Mouse (Mus musculus): Measurements from ENCODE around the gene Gm10518. TPM values are rescaled to one million over a fixed set of nuclear protein-coding genes. Genes with fewer than 3 reads are reported as not detected.

Gene Gm10518
- polyA plus RNA-seq, 1 experiment from 2014 or later, result not detected

DNA sequence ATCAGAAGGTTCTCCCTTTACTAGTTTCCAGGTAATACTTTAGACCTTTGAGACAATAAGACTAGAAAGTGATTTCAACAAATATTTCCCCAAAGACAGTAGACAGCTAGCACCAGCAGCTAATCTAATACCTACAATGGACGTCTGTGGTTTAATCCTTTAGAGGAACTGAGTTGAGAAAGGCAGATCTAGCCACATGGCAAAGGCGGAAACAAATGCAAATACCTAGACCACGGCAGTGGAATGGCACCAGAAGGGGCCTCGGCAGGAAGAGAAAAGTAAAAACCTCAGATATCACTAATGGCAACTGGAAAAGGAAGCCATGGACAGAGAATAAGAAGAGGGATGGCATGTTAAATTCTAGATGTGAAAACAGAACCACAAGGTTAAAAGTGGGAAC lies 15.9 kb upstream of the Gm10518 start:
- DNase-seq (no peak), ATAC-seq (ENCODE audit: insufficient read depth) (no peak)
- Histone ChIP-seq H3K4me2 (no peak overlapping the region), H3K9ac (no peak overlapping the region), H3K4me1 (ENCODE audit: insufficient read depth) (no peaks in the 10 kb centered on the region), H3K9me3 (ENCODE audit: low read depth, low read length) (no peaks in the 10 kb centered on the region), H3K36me3 (ENCODE audit: insufficient read depth) (peaks cover 89% of the 10 kb centered on the region), H3K27me3 (ENCODE audit: insufficient read depth, low read length) (no peaks in the 10 kb centered on the region), H3K27ac (ENCODE audit: low read depth) (no peak overlapping the region), H3K4me3 (ENCODE audit: low read depth, low read length) (no peak overlapping the region)
- TF ChIP-seq CTCF (IDR thresholded peaks at IDR 0.05; ENCODE audit: low read depth), result no peak
- WGBS, result 81% methylated on average over 4 of the region's 4 CpGs

DNA sequence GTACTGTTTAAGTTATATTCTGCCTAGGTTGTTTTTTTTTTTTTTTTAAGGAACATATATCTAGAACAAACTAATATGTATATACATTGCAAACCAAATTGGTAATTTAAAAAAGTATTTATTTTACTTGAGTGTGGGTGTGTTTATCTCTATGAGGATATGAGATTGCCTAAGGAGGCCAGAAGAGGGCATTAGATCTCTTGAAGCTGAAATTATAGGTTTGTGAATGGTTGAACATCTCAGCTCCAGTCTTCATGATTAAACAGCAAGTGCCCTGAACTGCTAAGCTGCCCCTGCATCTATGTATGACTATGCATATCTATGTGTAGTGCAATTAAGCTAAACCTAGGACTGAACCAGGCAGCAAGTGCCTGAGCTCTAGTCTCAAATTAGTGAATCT lies 4.4 kb upstream of the Gm10518 start:
- Histone ChIP-seq H3K27ac (ENCODE audit: low read depth) (no peak overlapping the region), H3K9me3 (ENCODE audit: low read depth, low read length) (no peaks in the 10 kb centered on the region), H3K4me3 (ENCODE audit: low read depth, low read length) (no peak overlapping the region), H3K9ac (no peak overlapping the region), H3K27me3 (ENCODE audit: insufficient read depth, low read length) (no peaks in the 10 kb centered on the region), H3K4me2 (no peak overlapping the region), H3K4me1 (ENCODE audit: insufficient read depth) (peaks cover 7% of the 10 kb centered on the region; the same call in 1 of the 2 replicates), H3K36me3 (ENCODE audit: insufficient read depth) (peaks cover 47% of the 10 kb centered on the region)
- ATAC-seq (ENCODE audit: insufficient read depth) (no peak), DNase-seq (peak; percentile 16)
- peak; percentile 3; the same call in 1 of the 2 replicates for TF ChIP-seq CTCF (IDR thresholded peaks at IDR 0.05; ENCODE audit: low read depth)

DNA sequence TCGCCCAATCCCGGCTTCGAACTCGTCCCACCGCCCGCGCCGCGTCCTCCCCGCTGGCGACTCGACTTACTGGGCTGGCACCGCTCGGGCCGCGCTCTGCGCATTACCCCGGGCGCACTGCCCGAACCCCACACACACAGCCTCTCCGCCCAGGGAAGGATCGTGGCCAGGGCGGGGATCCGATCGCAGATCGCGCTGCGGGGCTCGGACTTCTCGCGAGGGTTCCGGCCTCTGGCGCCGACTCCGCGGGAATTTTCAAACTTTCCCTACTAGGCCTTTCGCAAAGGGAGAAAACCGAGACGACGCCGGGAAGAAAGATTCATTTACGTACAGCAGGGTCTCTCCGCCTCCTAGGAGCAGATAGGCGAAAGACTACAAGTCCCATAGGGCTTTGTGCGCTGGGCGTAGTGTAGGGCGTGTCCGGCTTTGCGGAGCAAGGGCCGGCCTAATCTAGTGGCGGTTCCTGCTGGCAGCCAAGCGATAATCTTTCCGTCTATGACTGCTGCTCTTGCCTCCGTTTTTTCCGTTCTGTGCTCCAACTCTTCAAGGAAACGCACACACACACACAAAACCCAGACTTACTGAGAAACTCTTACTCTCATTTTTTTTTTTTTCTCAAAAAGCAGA lies 450 bp downstream of the Gm10518 start, which contains the start of gene Ahctf1:
Gene Ahctf1 (minus strand): TSS at position 168 of the 627 bp plus-strand sequence.
- Histone ChIP-seq H3K27me3 (ENCODE audit: insufficient read depth, low read length) (no peaks in the 10 kb centered on the region), H3K4me2 (peak within 1 kb of the TSS; percentile 82), H3K36me3 (ENCODE audit: insufficient read depth) (peaks cover 8% of the 10 kb centered on the region; the same call in 1 of the 2 replicates), H3K9ac (peak within 1 kb of the TSS; percentile 96), H3K4me3 (ENCODE audit: low read depth, low read length) (peak within 1 kb of the TSS; percentile 92), H3K27ac (ENCODE audit: low read depth) (peak within 1 kb of the TSS; percentile 99), H3K4me1 (ENCODE audit: insufficient read depth) (peaks cover 7% of the 10 kb centered on the region; the same call in 1 of the 2 replicates), H3K9me3 (ENCODE audit: low read depth, low read length) (no peaks in the 10 kb centered on the region)
- ATAC-seq (ENCODE audit: insufficient read depth), result peak; percentile 99
- WGBS, result under 1% methylated on average over 56 of the region's 56 CpGs
- TF ChIP-seq CTCF (IDR thresholded peaks at IDR 0.05; ENCODE audit: low read depth), result peak; percentile 55
- peak; percentile 100 for DNase-seq

DNA sequence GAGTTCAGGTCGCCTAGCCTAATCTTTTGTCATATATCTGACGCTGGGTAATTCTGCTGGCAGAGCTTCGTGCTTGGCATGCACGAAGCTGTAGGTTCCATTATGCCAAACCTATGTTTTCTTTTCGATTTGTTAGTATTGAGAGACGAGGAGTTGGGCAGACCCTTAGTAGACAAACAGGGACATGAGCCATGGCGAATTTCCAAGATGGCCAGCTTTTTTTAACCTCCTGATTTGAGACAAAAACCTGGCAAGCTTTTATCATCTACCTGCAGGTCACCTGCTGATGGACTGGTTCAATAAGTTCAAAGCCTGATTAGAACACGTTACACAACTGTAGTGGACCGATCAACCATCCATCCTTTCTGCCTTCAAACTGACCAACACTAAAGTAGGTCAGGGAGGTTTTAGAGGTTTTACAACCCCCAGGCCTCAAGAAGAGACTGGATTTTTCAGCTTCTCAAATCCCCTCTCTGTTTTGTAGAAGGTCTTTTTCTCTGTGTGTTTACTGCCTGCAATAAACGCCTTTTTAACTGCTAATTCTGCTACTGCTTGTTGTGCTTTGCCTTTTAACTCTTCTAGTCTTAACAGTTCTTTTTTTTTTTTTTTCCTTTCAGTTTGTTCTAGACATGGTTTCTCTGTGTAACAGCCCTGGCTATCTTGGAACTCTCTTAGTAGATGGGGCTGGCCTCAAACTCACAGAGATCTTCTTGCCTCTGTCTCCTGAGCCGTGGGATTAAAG lies 1.1 kb downstream of the Gm10518 start:
- DNase-seq (peak; percentile 60), ATAC-seq (ENCODE audit: insufficient read depth) (no peak; the same call in 1 of the 2 replicates)
- TF ChIP-seq CTCF (IDR thresholded peaks at IDR 0.05; ENCODE audit: low read depth), result no peak
- H3K9me3 ChIP-seq (ENCODE audit: low read depth, low read length), result no peaks in the 10 kb centered on the region
- 0 out of 2 replicates have a peak, but pooled peaks cover 3% of the 10 kb centered on the region for H3K36me3 ChIP-seq (ENCODE audit: insufficient read depth)
- H3K27me3 ChIP-seq (ENCODE audit: insufficient read depth, low read length), result no peaks in the 10 kb centered on the region
- 33% methylated on average over 11 of the region's 11 CpGs for WGBS
- H3K9ac ChIP-seq, result peak overlapping the region; percentile 96
- H3K4me1 ChIP-seq (ENCODE audit: insufficient read depth), result peaks cover 7% of the 10 kb centered on the region; the same call in 1 of the 2 replicates
- H3K27ac ChIP-seq (ENCODE audit: low read depth), result peak overlapping the region; percentile 99
- H3K4me2 ChIP-seq, result peak overlapping the region; percentile 82
- H3K4me3 ChIP-seq (ENCODE audit: low read depth, low read length), result peak overlapping the region; percentile 92

DNA sequence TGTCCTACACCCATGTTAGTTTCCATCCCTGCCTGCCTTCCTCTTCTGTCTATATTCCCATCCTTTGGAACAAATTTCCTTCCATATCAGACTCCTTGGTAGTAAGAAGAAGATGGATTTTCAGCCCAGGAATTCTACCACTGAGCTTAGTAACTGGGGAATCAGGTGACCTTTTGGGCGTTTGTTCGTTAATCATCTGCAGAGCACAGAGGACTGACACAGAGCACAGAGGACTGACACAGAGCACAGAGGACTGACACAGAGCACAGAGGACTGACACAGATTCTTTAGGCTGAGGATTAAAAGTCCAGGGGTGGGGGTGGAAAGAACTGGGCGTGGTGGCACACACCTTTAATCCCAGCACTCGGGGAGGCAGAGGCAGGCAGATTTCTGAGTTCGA lies 2.6 kb downstream of the Gm10518 start:
- peaks cover 7% of the 10 kb centered on the region; the same call in 1 of the 2 replicates for H3K4me1 ChIP-seq (ENCODE audit: insufficient read depth)
- H3K36me3 ChIP-seq (ENCODE audit: insufficient read depth), result no peaks in the 10 kb centered on the region
- no peak overlapping the region for H3K9ac ChIP-seq
- TF ChIP-seq CTCF (IDR thresholded peaks at IDR 0.05; ENCODE audit: low read depth), result no peak
- ATAC-seq (ENCODE audit: insufficient read depth) (no peak), DNase-seq (no peak)
- H3K9me3 ChIP-seq (ENCODE audit: low read depth, low read length), result no peaks in the 10 kb centered on the region
- no peak overlapping the region for H3K27ac ChIP-seq (ENCODE audit: low read depth)
- no peaks in the 10 kb centered on the region for H3K27me3 ChIP-seq (ENCODE audit: insufficient read depth, low read length)
- no peak overlapping the region for H3K4me3 ChIP-seq (ENCODE audit: low read depth, low read length)
- WGBS, result 80% methylated on average over 5 of the region's 5 CpGs
- H3K4me2 ChIP-seq, result no peak overlapping the region

DNA sequence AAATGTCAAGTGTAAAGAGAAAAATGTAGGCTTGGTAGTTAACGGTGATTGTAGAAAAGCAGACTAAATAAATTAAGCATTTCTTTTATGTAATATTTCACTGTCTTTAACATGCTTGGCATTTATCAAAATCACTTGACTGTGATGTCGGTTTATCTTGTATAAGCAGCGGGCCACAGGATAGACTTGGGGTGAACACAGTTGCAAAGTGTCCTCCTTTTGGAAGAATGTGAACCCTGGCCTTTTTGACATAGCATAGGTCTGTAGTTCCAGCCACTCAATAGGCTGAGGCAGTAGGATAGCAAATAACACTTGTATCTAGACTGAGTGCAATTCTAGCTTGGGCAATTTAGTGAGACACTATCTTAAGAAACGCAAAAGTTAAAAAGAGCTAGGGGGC lies 4.3 kb downstream of the Gm10518 start:
- TF ChIP-seq CTCF (IDR thresholded peaks at IDR 0.05; ENCODE audit: low read depth), result no peak
- H3K9me3 ChIP-seq (ENCODE audit: low read depth, low read length), result no peaks in the 10 kb centered on the region
- no peaks in the 10 kb centered on the region for H3K27me3 ChIP-seq (ENCODE audit: insufficient read depth, low read length)
- no peak overlapping the region for H3K4me2 ChIP-seq
- H3K4me3 ChIP-seq (ENCODE audit: low read depth, low read length), result no peak overlapping the region
- no peak for DNase-seq
- H3K36me3 ChIP-seq (ENCODE audit: insufficient read depth), result no peaks in the 10 kb centered on the region
- H3K9ac ChIP-seq, result no peak overlapping the region
- H3K27ac ChIP-seq (ENCODE audit: low read depth), result no peak overlapping the region
- no peak for ATAC-seq (ENCODE audit: insufficient read depth)
- H3K4me1 ChIP-seq (ENCODE audit: insufficient read depth), result no peaks in the 10 kb centered on the region
- WGBS, result 53% methylated on average over 4 of the region's 4 CpGs

DNA sequence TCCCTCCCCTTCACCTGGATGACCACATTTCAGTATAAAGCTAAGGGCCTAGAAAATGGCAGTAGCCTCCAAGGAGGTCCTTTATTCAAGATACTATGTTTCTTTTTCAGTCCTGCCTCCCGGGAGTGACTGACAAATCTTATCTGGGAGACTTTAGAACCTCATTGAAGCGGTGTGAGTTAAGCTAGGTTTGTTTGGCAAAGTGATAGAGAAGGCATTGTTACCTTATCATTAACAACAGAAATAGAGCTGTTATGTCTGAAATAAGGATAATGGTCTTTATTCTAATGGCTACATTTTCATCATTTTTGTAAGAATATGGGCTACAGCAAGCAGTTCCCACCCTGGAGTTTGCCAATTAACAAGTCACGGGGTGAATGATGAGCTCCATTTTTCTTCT lies 5.1 kb downstream of the Gm10518 start:
- no peak for TF ChIP-seq CTCF (IDR thresholded peaks at IDR 0.05; ENCODE audit: low read depth)
- H3K36me3 ChIP-seq (ENCODE audit: insufficient read depth), result no peaks in the 10 kb centered on the region
- H3K4me3 ChIP-seq (ENCODE audit: low read depth, low read length), result no peak overlapping the region
- no peak overlapping the region for H3K9ac ChIP-seq
- no peak overlapping the region for H3K4me2 ChIP-seq
- DNase-seq, result no peak
- H3K27me3 ChIP-seq (ENCODE audit: insufficient read depth, low read length), result no peaks in the 10 kb centered on the region
- no peaks in the 10 kb centered on the region for H3K4me1 ChIP-seq (ENCODE audit: insufficient read depth)
- WGBS, result 37% methylated on average over 3 of the region's 3 CpGs
- H3K9me3 ChIP-seq (ENCODE audit: low read depth, low read length), result no peaks in the 10 kb centered on the region
- ATAC-seq (ENCODE audit: insufficient read depth), result no peak
- no peak overlapping the region for H3K27ac ChIP-seq (ENCODE audit: low read depth)
